Mouse (Mus musculus) embryonic facial prominence, embryonic 15.5 days (tissue): ENCODE measurements around the gene Adgrg3. TPM values are rescaled to one million over a fixed set of nuclear protein-coding genes. Genes with fewer than 3 reads are reported as not detected.

Experiments
- ATAC-seq: fragments of 200-750 bp; cut with Nextera tagmentation; 2 replicates; pipeline ENCODE4 v1.8.0; 2017; ENCODE audit warnings: low read depth, moderate TSS enrichment; ENCODE audit not compliant: insufficient number of reproducible peaks, low FRiP score, low TSS enrichment
- H3K27ac ChIP-seq: fragments of 300-500 bp; sonication (generic); replicated peaks from 2 replicates; pipeline ENCODE4 v1.5.1; 2015; ENCODE audit warnings: mild to moderate bottlenecking, inconsistent platforms
- H3K27me3 ChIP-seq: fragments of 300-500 bp; sonication (generic); 2 replicates; pipeline ENCODE4 v1.6.1; 2015; ENCODE audit warnings: inconsistent platforms
- H3K36me3 ChIP-seq: fragments of 300-500 bp; sonication (generic); 2 replicates; pipeline ENCODE4 v1.6.1; 2015; ENCODE audit warnings: mild to moderate bottlenecking, inconsistent platforms
- H3K4me1 ChIP-seq: fragments of 300-500 bp; sonication (generic); 2 replicates; pipeline ENCODE4 v1.6.1; 2015; ENCODE audit warnings: inconsistent platforms
- H3K4me2 ChIP-seq: fragments of 300-500 bp; sonication (generic); replicated peaks from 2 replicates; pipeline ENCODE4 v1.6.1; 2015; ENCODE audit warnings: mild to moderate bottlenecking, inconsistent platforms
- H3K4me3 ChIP-seq: fragments of 300-500 bp; sonication (generic); replicated peaks from 2 replicates; pipeline ENCODE4 v1.5.1; 2015; ENCODE audit warnings: mild to moderate bottlenecking, inconsistent platforms
- H3K9ac ChIP-seq: fragments of 300-500 bp; sonication (generic); 2 replicates; pipeline ENCODE4 v1.6.1; 2015; ENCODE audit warnings: inconsistent platforms
- H3K9me3 ChIP-seq: fragments of 300-500 bp; sonication (generic); replicated peaks from 2 replicates; pipeline ENCODE4 v1.6.1; 2016; ENCODE audit warnings: inconsistent platforms
- WGBS: fragments of 180-500 bp; shearing (Covaris S2); methylation state at CpG from one replicate; pipeline ENCODE4 v1.1.7; 2015; 5-methylcytosine and 5-hydroxymethylcytosine counted together
- polyA plus RNA-seq: library from polyadenylated mRNA; unstranded; fragments of >200 nt; fragmentation: Nextera tagmentation; extraction: Ambion mirVana; gene quantifications from 2 replicates; pipeline ENCODE4 v1.2.1, GENCODE M21; 2015

The Adgrg3 gene
- polyA plus RNA-seq, 1 experiment from 2014 or later = 3.8 TPM

DNA sequence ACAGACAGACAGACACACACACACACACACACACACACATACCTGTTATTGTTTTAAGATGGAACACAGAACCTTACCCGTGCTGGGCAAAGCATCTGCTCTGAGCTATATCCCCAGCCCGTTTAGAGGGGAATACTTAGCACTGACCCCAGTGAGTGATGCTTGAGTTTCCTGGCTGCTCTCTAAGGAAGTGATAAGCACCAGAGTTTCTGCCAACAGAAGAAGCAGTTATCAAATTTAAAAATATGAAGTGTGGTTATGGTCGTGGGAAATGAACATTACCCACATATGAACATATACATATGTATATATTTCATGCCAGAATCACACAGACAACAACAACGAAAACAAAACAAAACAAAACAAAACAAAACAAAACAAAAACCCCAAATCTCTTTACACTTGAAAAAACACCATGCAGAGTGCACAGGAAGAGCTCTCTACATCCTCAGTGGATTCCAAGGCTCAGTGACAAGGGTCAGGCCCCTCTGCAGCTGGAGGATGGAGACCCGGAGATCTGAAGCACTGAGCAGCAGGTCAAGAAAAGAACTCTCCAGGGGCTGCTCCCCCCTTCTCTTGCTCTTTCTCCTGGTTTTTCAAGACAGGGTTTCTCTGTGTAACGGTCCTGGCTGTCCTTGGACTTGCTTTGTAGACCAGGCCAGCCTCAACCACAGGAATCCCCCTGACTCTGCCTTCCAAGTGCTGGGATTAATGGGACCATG, 42.5 kb downstream of the Adgrg3 start:
- no peaks in the 10 kb centered on the region for H3K36me3 ChIP-seq
- 57% methylated on average over 6 of the region's 6 CpGs for WGBS
- no peak overlapping the region for H3K4me3 ChIP-seq
- no peak overlapping the region for H3K4me2 ChIP-seq
- no peak for ATAC-seq
- no peaks in the 10 kb centered on the region for H3K27me3 ChIP-seq
- H3K27ac ChIP-seq = no peak overlapping the region
- no peaks in the 10 kb centered on the region for H3K4me1 ChIP-seq
- H3K9me3 ChIP-seq = no peaks in the 10 kb centered on the region
- no peak overlapping the region for H3K9ac ChIP-seq

DNA sequence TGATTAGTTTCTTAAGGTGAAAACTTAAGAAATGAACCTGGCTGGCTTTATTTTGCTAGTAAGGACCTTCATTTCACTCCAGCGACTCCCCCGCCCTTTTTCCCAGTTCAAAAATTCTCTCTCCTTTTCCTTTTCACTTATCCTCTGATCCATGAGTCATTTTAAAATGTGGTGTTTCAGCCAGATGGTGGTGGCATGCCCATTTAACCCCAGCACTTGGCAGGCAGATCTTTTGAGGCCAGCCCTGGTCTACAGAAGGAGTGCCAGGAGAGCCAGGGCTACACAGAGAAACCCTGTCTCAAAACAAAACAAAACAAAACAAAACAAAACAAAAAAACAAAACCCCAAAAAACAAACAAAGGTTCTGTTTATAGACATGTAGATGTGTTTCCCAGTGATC, 47.0 kb downstream of the Adgrg3 start:
- Histone ChIP-seq H3K9me3 (no peaks in the 10 kb centered on the region), H3K27me3 (no peaks in the 10 kb centered on the region), H3K4me2 (no peak overlapping the region), H3K4me3 (no peak overlapping the region), H3K9ac (no peak overlapping the region), H3K27ac (no peak overlapping the region), H3K36me3 (no peaks in the 10 kb centered on the region), H3K4me1 (no peaks in the 10 kb centered on the region)
- ATAC-seq = no peak
- WGBS = 83% methylated on average over 2 of the region's 2 CpGs

DNA sequence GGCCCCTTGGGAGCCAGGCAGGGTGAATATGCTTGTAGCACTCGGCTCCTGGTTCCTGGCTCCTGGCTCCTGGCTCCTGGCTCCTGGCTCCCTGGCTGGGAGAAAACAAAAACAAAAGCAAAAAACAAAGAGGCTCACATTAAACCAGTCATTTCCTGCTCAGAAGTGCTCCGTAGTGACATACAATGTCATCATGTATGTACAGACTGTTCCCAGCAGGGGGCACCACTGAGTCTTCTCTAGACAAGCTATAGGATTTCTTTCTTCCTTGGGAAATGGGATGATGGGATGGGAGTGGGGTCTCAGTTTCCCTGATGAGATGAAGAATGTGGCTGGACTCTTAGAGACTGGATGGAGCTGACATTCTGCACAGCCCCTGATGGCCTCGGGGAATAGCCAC, 50.1 kb downstream of the Adgrg3 start:
- Histone ChIP-seq H3K27ac (no peak overlapping the region), H3K4me1 (no peaks in the 10 kb centered on the region), H3K9ac (no peak overlapping the region), H3K4me2 (no peak overlapping the region), H3K9me3 (no peaks in the 10 kb centered on the region), H3K4me3 (no peak overlapping the region), H3K36me3 (no peaks in the 10 kb centered on the region), H3K27me3 (no peaks in the 10 kb centered on the region)
- WGBS = 37% methylated on average over 3 of the region's 3 CpGs
- ATAC-seq = no peak

DNA sequence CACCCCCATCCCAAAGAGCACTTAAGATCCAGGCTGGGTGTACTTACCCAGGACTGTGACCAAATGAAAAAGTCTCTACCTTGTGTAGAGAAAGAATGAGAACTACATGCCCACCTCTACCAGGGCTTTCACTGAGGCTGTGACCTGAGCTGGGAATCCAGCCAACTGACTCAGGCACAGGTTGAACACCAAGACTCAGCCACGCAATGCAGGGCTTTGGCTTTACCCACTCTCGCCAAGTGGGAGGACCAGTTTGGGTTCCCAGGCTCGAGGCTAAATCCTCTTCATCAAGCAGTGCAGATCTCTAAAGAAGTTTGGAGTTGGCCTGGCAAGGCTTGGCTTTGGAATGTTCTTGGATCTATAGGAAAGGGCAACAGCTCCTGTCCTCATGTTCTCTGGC, 58.0 kb downstream of the Adgrg3 start:
- WGBS = 63% methylated on average over 3 of the region's 3 CpGs
- no peaks in the 10 kb centered on the region for H3K27me3 ChIP-seq
- no peak overlapping the region for H3K27ac ChIP-seq
- H3K9ac ChIP-seq = no peak overlapping the region
- H3K4me2 ChIP-seq = no peak overlapping the region
- no peaks in the 10 kb centered on the region for H3K9me3 ChIP-seq
- H3K36me3 ChIP-seq = no peaks in the 10 kb centered on the region
- no peak overlapping the region for H3K4me3 ChIP-seq
- ATAC-seq = no peak
- H3K4me1 ChIP-seq = 0 out of 2 replicates have a peak, but pooled peaks cover 3% of the 10 kb centered on the region

DNA sequence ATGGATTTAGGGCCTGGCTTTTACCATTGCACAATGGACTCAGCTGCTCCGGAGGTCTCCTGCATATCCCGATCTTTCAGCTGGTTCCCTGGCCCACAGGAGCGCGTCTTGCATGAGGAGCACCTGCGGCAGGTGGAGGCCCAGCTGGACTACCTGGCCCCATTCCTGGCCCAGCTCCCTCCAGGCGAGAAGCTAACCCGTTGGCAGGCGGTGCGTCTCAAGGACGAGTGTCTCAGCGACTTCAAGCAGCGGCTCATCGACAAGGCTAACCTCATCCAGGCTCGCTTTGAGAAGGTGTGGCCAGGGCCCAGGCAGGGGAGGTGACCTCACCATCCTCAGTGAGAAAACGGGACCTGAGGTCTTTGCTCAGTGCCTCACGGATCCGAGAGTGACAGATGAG, 58.7 kb downstream of the Adgrg3 start:
- H3K9me3 ChIP-seq = no peaks in the 10 kb centered on the region
- no peak overlapping the region for H3K4me3 ChIP-seq
- no peak overlapping the region for H3K27ac ChIP-seq
- H3K4me2 ChIP-seq = no peak overlapping the region
- no peaks in the 10 kb centered on the region for H3K27me3 ChIP-seq
- WGBS = 75% methylated on average over 17 of the region's 17 CpGs
- ATAC-seq = no peak
- no peaks in the 10 kb centered on the region for H3K36me3 ChIP-seq
- H3K4me1 ChIP-seq = 0 out of 2 replicates have a peak, but pooled peaks cover 3% of the 10 kb centered on the region
- no peak overlapping the region for H3K9ac ChIP-seq

DNA sequence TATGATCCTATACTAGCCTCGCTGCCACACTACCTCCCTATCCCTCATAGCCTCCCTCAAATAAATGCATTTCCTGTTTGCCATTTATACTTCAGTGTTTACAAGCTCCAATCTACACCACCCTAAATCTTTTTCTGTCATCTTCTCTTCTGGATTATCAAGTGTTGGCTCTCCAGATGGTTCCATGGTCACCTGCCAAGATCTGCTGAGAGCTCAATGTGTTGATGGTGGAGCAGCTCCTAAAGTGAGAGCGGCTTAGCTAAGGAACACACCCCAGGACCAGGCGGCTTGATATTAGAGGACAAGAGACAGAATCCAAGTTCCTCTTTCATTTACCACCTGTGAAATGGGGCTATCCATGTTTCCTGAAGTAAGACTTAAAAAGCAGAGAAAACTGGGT, 60.6 kb downstream of the Adgrg3 start:
- no peak for ATAC-seq
- 85% methylated on average over 3 of the region's 3 CpGs for WGBS
- Histone ChIP-seq H3K27ac (no peak overlapping the region), H3K4me3 (no peak overlapping the region), H3K9me3 (no peaks in the 10 kb centered on the region), H3K4me2 (no peak overlapping the region), H3K4me1 (peaks cover 15% of the 10 kb centered on the region), H3K27me3 (no peaks in the 10 kb centered on the region), H3K9ac (no peak overlapping the region), H3K36me3 (0 out of 2 replicates have a peak, but pooled peaks cover 3% of the 10 kb centered on the region)

DNA sequence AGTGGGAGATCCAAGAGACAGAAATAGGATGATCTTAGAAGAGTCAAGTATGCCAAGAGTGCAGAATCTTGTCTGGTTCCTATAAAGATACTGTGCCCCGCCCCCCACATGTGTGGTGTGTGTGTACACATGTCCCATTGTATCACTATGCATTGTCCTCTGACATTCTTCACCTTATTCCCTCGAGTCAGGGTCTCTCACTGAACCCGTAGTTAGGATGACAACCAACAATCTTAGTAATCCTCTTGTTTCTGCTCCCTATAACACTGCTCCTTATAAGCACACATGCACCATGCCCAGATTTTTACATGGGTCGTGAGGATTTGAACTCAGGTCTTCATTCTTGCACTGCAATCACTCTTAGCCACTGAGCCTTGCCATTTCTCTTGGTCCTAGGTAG, 61.8 kb downstream of the Adgrg3 start:
- Histone ChIP-seq H3K9ac (no peak overlapping the region), H3K4me1 (peaks cover 15% of the 10 kb centered on the region), H3K9me3 (no peaks in the 10 kb centered on the region), H3K4me2 (no peak overlapping the region), H3K27me3 (no peaks in the 10 kb centered on the region), H3K27ac (no peak overlapping the region), H3K4me3 (no peak overlapping the region), H3K36me3 (peaks cover 4% of the 10 kb centered on the region; the same call in 1 of the 2 replicates)
- no peak for ATAC-seq
- WGBS = 88% methylated on average over 4 of the region's 4 CpGs

DNA sequence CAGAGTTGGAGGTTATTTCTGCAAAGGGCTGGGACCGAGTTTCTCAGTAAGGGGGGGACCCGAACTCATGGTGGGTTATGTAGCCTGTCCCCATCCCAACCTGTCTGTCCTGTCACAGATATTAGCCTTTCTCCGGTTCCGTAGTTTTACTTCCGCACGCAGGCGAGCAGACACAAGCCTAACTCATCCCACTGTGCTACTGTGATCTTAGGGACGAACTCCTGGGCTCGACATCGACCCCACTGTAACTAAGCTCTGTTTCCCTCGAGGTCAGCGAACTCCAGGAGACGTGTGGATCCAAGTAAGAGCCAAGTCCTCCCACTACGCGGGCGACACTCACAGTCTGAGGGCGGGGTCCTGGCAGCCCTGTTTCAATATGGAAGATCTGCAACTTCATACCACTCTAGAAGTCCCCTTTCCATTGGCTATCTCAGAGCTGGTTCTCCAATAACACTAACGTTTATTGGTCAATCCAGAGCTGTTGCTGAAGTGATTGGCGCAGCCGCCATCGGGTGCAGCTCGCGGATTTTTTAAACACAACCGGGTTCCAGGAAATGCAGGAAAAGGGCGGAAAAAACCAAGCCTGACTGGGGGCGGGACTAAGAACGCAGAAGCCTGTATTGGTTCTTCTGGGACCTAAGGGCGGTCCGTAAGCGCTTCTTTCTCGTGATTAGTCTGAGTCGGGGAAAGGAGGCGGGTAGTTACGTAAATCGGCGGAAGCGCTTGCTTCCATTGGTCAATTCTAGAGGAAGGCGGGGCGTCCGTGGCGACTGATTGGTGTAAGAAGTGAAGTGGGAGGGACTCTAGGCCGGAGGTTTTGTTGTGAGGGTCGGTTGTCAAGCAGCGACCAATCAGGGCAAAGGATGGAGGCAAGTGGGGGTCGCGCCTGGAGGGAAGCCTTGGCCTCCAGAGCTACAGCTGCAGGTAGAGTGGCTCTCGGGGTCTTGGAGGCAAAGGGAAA, 63.2 kb downstream of the Adgrg3 start, which contains the start of gene Katnb1:
Gene Katnb1, plus strand, starts transcription at position 806 of the 961 bp plus-strand sequence.
- H3K9ac ChIP-seq = peak within 1 kb of the TSS; percentile 82
- H3K4me1 ChIP-seq = peaks cover 15% of the 10 kb centered on the region
- H3K4me2 ChIP-seq = peak within 1 kb of the TSS; percentile 90
- no peaks in the 10 kb centered on the region for H3K27me3 ChIP-seq
- peaks cover 18% of the 10 kb centered on the region for H3K36me3 ChIP-seq
- peak; percentile 97 for ATAC-seq
- H3K4me3 ChIP-seq = peak within 1 kb of the TSS; percentile 88
- no peaks in the 10 kb centered on the region for H3K9me3 ChIP-seq
- under 1% methylated on average over 47 of the region's 47 CpGs for WGBS
- peak within 1 kb of the TSS; percentile 81 for H3K27ac ChIP-seq

DNA sequence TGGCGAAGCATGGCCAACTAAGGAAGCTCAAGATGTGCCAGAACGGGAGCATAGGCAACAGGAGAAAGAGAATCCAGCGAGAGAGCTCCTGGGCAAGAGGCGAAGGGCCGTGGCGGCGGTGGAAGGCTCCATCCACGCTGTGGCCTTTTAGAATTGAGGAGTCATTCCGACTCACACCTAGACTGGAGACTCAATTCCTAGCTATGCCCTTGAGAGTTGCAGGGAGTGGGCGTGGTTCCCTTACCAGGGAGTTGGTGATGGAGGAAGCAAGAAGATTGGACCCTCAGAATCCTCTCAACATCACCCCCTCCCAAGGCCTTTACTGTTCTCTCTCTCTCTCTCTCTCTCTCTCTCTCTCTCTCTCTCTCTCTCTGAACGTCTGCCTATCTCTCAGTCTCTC, 64.2 kb downstream of the Adgrg3 start:
- Histone ChIP-seq H3K27me3 (no peaks in the 10 kb centered on the region), H3K27ac (peak overlapping the region; percentile 44; the same call in 1 of the 2 replicates), H3K4me2 (peak overlapping the region; percentile 90), H3K4me3 (peak overlapping the region; percentile 88), H3K36me3 (peaks cover 24% of the 10 kb centered on the region), H3K4me1 (peaks cover 15% of the 10 kb centered on the region), H3K9ac (peak overlapping the region; percentile 82), H3K9me3 (no peaks in the 10 kb centered on the region)
- no peak for ATAC-seq
- WGBS = 9% methylated on average over 11 of the region's 11 CpGs

DNA sequence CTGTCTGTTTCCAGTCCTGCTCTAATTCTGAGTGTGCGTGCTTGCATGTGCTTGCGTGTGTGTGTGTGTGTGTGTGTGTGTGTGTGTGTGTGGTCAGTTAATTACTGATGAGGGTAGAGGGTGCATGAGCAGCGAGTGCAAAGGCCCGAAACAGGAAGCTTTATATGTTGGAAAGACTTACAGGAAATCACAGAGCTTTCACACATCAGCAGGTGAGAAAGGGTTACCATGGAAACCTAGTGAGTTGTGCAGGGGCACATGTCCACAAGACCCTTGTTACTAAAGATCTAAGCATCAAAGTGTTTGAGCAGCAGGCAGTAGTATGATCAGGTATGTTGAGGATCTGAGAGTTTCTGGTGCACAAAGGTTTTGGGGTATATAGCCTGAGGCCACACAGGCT, 66.8 kb downstream of the Adgrg3 start:
- ATAC-seq = no peak
- H3K9ac ChIP-seq = no peak overlapping the region
- WGBS = 86% methylated on average over 4 of the region's 4 CpGs
- no peaks in the 10 kb centered on the region for H3K27me3 ChIP-seq
- peaks cover 39% of the 10 kb centered on the region for H3K36me3 ChIP-seq
- H3K27ac ChIP-seq = no peak overlapping the region
- H3K9me3 ChIP-seq = no peaks in the 10 kb centered on the region
- H3K4me1 ChIP-seq = peaks cover 15% of the 10 kb centered on the region
- H3K4me2 ChIP-seq = no peak overlapping the region
- H3K4me3 ChIP-seq = no peak overlapping the region

DNA sequence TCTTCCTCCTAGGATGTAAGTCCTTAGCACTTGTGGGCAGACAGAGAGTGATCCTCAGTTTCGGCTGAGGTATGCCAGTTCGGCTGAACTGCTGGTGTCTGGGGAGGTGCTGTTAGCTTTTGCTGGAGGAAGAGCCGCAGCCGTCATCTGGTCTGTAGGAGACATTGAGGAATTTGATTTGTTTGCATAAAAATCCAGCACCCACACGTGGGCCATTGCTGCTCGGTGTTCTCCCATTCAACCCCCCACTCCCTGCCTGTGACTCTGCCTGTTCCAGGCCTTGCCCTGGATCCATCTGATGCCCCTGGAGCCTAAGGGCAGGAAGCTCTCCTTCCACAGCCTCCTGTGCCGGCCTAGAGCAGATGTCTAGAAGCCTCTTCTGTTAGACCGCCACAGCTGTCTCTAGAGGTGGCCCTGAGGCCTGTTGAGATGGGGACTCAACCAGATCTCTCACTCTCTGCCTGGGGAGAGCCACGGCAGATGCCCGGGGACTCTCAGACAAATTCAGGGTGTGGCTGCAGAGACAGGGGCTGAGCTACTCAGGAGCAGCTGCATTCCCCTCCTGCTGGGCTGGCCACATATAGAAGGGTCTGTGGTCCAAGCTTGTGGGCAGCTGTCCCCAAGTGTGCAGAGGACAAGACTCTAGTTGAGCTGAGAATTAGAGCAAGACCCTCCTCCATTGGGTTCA, 67.4 kb downstream of the Adgrg3 start:
- no peak overlapping the region for H3K27ac ChIP-seq
- no peak overlapping the region for H3K4me2 ChIP-seq
- no peak overlapping the region for H3K9ac ChIP-seq
- H3K4me1 ChIP-seq = peaks cover 15% of the 10 kb centered on the region
- H3K4me3 ChIP-seq = no peak overlapping the region
- no peaks in the 10 kb centered on the region for H3K9me3 ChIP-seq
- WGBS = 81% methylated on average over 10 of the region's 10 CpGs
- H3K36me3 ChIP-seq = peaks cover 45% of the 10 kb centered on the region
- no peak for ATAC-seq
- no peaks in the 10 kb centered on the region for H3K27me3 ChIP-seq
